Mouse (Mus musculus) C2C12 (cell line): ENCODE measurements around the gene Necap2.

Experiments used
- CEBPB ChIP-seq: IDR thresholded peaks from one replicate; pipeline ENCODE4 v1.6.1; 2011; ENCODE audit warnings: low read depth, mild to moderate bottlenecking, control low read depth, moderate library complexity
- CTCF ChIP-seq: IDR thresholded peaks from one replicate; pipeline ENCODE4 v1.5.1; 2011; ENCODE audit not compliant: control insufficient read depth, insufficient read depth, insufficient read length
- MYOG ChIP-seq: IDR thresholded peaks from one replicate; pipeline ENCODE4 v1.6.1; 2011; ENCODE audit not compliant: control insufficient read depth, insufficient read length; ENCODE audit errors: extremely low read depth

- TF ChIP-seq CTCF (no peak), MYOG (no peak), CEBPB (no peak)
These were observed 57.1 kb downstream of the Necap2 start for GRCm38 (mm10) chr4:141020811-141021613.
